Mouse (Mus musculus) lung, adult 2 months (tissue): ENCODE results near the gene Mllt3.

Experiments
- CTCF ChIP-seq: fragments of 200-500 bp; IDR thresholded peaks from 2 replicates; pipeline ENCODE4 v1.5.1; 2011; ENCODE audit warnings: mild to moderate bottlenecking, low read length, control low read depth; ENCODE audit not compliant: insufficient read depth
- POLR2A ChIP-seq: fragments of 200-500 bp; IDR thresholded peaks from 2 replicates; pipeline ENCODE4 v1.6.1; 2011; ENCODE audit warnings: low read depth, mild to moderate bottlenecking, control low read depth, low read length, borderline replicate concordance; ENCODE audit errors: extremely low read depth

DNA sequence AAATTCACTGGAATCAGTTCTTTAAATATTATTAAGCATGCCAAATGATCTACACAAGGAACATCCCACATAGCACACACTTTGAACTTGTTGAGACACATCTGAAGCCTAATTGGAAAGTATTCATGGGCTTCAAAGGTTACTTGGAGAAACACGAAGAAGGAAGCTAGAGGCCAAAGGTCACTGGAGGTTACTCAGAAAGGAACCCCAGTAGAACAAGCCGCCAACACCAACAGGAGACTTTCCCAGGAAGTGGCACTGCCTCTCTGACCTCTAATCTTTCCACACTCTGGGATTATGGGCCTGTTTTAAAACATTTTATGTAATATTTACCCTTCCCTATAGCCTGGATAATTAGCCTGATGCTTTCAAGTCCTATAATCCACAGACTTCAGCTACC lies 162.6 kb downstream of the Mllt3 start:
- no peak for TF ChIP-seq POLR2A
- no peak for TF ChIP-seq CTCF
